Mouse (Mus musculus): Measurements from ENCODE around the gene Ifit3. TPM values are rescaled to one million over a fixed set of nuclear protein-coding genes. Genes with fewer than 3 reads are reported as not detected.

Gene Ifit3
- polyA plus RNA-seq (2012; rRNA removed), result 0.66 and 1.9 TPM in 2 replicates

DNA sequence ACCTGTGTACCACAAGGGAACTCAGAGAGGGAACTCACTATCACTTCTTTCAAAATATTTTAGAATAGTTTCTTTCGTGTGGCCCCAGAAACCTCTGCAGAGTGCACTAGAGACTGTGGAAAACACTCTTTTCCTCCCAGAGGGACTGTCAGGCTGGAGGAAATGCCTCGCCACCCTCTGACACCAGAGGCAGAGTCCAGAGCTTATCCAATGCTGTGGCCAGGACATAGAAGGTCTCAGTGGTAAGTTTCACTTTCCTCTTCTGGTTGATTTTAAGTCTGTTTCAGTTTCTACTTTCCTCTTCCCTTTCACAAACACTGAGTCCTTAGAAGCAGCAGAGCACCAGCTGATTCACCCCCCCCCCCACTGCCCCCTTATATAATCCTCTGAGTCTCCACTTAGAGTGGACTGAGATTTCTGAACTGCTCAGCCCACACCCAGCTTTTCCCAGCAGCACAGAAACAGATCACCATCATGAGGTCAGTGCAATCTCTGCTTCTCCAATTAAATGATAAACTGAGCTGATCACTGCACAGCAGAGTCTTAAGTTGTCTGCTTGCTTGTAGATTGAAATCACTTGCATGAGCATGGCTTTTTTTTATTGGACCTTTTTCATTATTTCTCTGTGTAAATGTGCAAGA lies at the start of gene Ifit3:
TSS of gene Ifit3 (plus strand) at position 406 of the 641 bp plus-strand sequence.

DNA sequence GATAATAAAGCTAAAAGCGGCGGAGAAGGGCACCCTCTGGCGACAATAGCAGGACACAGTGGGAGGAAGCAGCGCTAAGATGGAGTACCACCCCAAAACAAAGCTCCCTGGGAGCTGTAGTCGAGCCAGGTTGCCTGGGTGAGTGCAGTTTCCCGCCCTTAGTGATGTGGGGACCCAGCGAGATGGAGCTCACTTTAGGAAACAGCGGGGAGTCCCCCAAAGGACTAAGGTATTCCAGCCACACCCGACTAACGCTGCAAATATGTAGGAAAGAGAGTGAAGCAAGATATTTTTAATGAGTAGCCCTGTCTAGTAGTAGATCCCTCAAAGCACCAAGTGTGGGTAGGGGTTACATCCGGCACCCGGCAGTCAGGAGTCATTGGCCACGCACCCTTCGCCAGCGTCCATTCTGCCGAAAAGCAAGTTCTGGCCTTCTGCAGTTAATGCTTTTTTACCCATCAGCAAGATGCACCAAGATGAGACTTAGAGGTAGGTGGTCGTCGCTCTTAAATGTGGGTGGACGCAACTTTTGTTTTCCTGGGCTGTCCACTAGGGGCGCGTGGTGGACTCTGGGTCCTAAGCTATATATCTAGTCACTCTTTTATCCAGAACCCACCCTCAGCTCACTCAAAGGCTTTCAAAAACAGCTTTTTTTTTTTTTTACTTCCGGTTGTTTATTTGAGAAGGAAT lies 32.7 kb upstream of the Ifit3 start, which contains the start of gene Ifit2:
TSS of gene Ifit2 (plus strand) at position 161 of the 690 bp plus-strand sequence.

DNA sequence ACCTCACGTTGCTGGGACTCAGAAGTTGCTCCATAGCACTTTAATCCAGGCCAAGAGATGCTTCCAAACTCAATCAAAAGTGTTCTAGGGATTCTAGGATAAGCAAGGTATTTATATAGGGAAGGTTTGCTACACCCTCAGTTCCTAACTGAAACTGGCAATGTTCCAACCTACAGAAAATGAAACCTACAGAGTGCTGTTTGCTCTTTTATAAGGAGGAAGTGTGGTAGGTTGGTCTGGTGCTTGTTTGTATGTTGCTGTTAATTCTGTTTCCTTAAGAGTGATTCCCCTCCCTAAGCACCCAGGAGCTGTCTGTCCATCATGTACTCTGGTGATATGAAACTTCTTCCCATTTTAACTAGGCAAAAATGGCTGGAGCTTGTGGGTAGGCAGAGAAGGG lies 18.6 kb downstream of the Ifit3 start, which contains the start of gene Ifit1bl1:
TSS of gene Ifit1bl1 (minus strand) at position 69 of the 400 bp plus-strand sequence.

DNA sequence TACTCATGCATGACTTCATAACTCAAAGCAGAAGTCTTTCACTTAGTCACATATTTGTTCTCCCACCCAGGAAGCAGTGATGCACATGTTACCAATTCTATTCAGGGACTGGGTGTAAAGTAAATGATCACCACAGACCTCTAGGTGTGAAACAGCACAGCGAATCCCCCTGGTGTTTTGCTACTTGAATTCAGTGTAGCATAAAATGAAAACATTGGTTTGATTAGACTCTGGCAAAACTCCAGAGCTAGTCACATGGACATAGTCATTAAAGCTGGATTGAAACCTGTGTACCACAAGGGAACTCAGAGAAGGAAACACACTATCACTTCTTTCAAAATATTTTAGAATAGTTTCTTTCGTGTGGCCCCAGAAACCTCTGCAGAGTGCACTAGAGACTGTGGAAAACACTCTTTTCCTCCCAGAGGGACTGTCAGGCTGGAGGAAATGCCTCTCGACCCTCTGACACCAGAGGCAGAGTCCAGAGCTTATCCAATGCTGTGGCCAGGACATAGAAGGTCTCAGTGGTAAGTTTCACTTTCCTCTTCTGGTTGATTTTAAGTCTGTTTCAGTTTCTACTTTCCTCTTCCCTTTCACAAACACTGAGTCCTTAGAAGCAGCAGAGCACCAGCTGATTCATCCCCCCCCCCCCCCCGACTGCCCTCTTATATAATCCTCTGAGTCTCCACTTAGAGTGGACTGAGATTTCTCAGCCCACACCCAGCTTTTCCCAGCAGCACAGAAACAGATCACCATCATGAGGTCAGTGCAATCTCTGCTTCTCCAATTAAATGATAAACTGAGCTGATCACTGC lies 24.1 kb downstream of the Ifit3 start, which contains the start of gene Ifit3b:
TSS of gene Ifit3b (plus strand) at position 734 of the 815 bp plus-strand sequence.

Other genes with a start within 250 kb of the Ifit3 start
- 18.4 and 20.5 TPM in 2 replicates for gene Ch25h, start 108.4 kb upstream of the Ifit3 start, polyA plus RNA-seq (2012; rRNA removed)
- 20.2 and 24.5 TPM in 2 replicates for gene Lipa, start 56.1 kb upstream of the Ifit3 start, polyA plus RNA-seq (2012; rRNA removed)
- 0.47 and 0.69 TPM in 2 replicates for gene Ifit2, start 32.8 kb upstream of the Ifit3 start, polyA plus RNA-seq (2012; rRNA removed)
- gene Ifit1bl1, start 18.4 kb downstream of the Ifit3 start, polyA plus RNA-seq (2012; rRNA removed), result 0.06 and 0.15 TPM in 2 replicates
- 0.20 and 0.32 TPM in 2 replicates for gene Ifit3b, start 24.4 kb downstream of the Ifit3 start, polyA plus RNA-seq (2012; rRNA removed)
- 0.28 and 0.46 TPM in 2 replicates for gene Ifit1bl2, start 57.2 kb downstream of the Ifit3 start, polyA plus RNA-seq (2012; rRNA removed)
- gene Ifit1, start 57.3 kb downstream of the Ifit3 start, polyA plus RNA-seq (2012; rRNA removed), result 1.4 and 3.2 TPM in 2 replicates
- gene Slc16a12, start 163.8 kb downstream of the Ifit3 start, polyA plus RNA-seq (2012; rRNA removed), result 2.1 and 2.6 TPM in 2 replicates